Mouse (Mus musculus): ENCODE results near the gene Aqp1. TPM values are rescaled to one million over a fixed set of nuclear protein-coding genes. Genes with fewer than 3 reads are reported as not detected.

The Aqp1 gene
- polyA plus RNA-seq, 1 experiment: 0.60 TPM

GRCm38 (mm10) chr6:55356017-55356703 lies 19.9 kb downstream of the Aqp1 start:
- Histone ChIP-seq H3K36me3 (ENCODE audit: control insufficient read depth, insufficient read depth, low read length, poor library complexity, severe bottlenecking) (no peaks in the 10 kb centered on the region), H3K4me3 (ENCODE audit: low read depth, low read length) (no peak overlapping the region), H3K4me1 (ENCODE audit: control insufficient read depth, insufficient read depth, low read length) (peaks cover 5% of the 10 kb centered on the region), H3K9ac (ENCODE audit: low read depth, poor library complexity, severe bottlenecking) (no peak overlapping the region), H3K27me3 (ENCODE audit: control insufficient read depth, insufficient read depth, low read length, poor library complexity, severe bottlenecking) (no peaks in the 10 kb centered on the region), H3K27ac (ENCODE audit: insufficient read depth, low read length) (no peak overlapping the region), H3K9me3 (replicated peaks; ENCODE audit: control insufficient read depth, insufficient read depth, low read length, poor library complexity, severe bottlenecking) (no peaks in the 10 kb centered on the region)
- TF ChIP-seq POLR2A (IDR thresholded peaks at IDR 0.05; ENCODE audit: insufficient read depth, low read length) (no peak), EP300 (IDR thresholded peaks at IDR 0.05; ENCODE audit: insufficient read depth, low read depth, low read length) (no peak), CTCF (IDR thresholded peaks at IDR 0.05; ENCODE audit: low read depth, low read length) (no peak)

- Histone ChIP-seq H3K27ac (ENCODE audit: insufficient read depth, low read length) (no peak overlapping the region), H3K36me3 (ENCODE audit: control insufficient read depth, insufficient read depth, low read length, poor library complexity, severe bottlenecking) (no peaks in the 10 kb centered on the region), H3K9ac (ENCODE audit: low read depth, poor library complexity, severe bottlenecking) (no peak overlapping the region), H3K4me3 (ENCODE audit: low read depth, low read length) (no peak overlapping the region), H3K27me3 (ENCODE audit: control insufficient read depth, insufficient read depth, low read length, poor library complexity, severe bottlenecking) (no peaks in the 10 kb centered on the region), H3K4me1 (ENCODE audit: control insufficient read depth, insufficient read depth, low read length) (peaks cover 5% of the 10 kb centered on the region), H3K9me3 (replicated peaks; ENCODE audit: control insufficient read depth, insufficient read depth, low read length, poor library complexity, severe bottlenecking) (no peaks in the 10 kb centered on the region)
- TF ChIP-seq POLR2A (IDR thresholded peaks at IDR 0.05; ENCODE audit: insufficient read depth, low read length): no peak
- no peak for TF ChIP-seq EP300 (IDR thresholded peaks at IDR 0.05; ENCODE audit: insufficient read depth, low read depth, low read length)
- TF ChIP-seq CTCF (IDR thresholded peaks at IDR 0.05; ENCODE audit: low read depth, low read length): no peak
Measured at GRCm38 (mm10) chr6:55356976-55357635, 20.9 kb downstream of the Aqp1 start.

GRCm38 (mm10) chr6:55357636-55358031 lies 21.4 kb downstream of the Aqp1 start:
- no peak overlapping the region for H3K4me3 ChIP-seq (ENCODE audit: low read depth, low read length)
- TF ChIP-seq CTCF (IDR thresholded peaks at IDR 0.05; ENCODE audit: low read depth, low read length) (no peak), EP300 (IDR thresholded peaks at IDR 0.05; ENCODE audit: insufficient read depth, low read depth, low read length) (no peak), POLR2A (IDR thresholded peaks at IDR 0.05; ENCODE audit: insufficient read depth, low read length) (no peak)
- H3K27ac ChIP-seq (ENCODE audit: insufficient read depth, low read length): no peak overlapping the region
- no peak overlapping the region for H3K9ac ChIP-seq (ENCODE audit: low read depth, poor library complexity, severe bottlenecking)
- H3K27me3 ChIP-seq (ENCODE audit: control insufficient read depth, insufficient read depth, low read length, poor library complexity, severe bottlenecking): no peaks in the 10 kb centered on the region
- H3K36me3 ChIP-seq (ENCODE audit: control insufficient read depth, insufficient read depth, low read length, poor library complexity, severe bottlenecking): no peaks in the 10 kb centered on the region
- peaks cover 5% of the 10 kb centered on the region for H3K4me1 ChIP-seq (ENCODE audit: control insufficient read depth, insufficient read depth, low read length)
- no peaks in the 10 kb centered on the region for H3K9me3 ChIP-seq (replicated peaks; ENCODE audit: control insufficient read depth, insufficient read depth, low read length, poor library complexity, severe bottlenecking)

- no peak overlapping the region for H3K27ac ChIP-seq (ENCODE audit: insufficient read depth, low read length)
- no peak overlapping the region for H3K4me3 ChIP-seq (ENCODE audit: low read depth, low read length)
- TF ChIP-seq CTCF (IDR thresholded peaks at IDR 0.05; ENCODE audit: low read depth, low read length) (peak; percentile 37), POLR2A (IDR thresholded peaks at IDR 0.05; ENCODE audit: insufficient read depth, low read length) (no peak)
- no peaks in the 10 kb centered on the region for H3K36me3 ChIP-seq (ENCODE audit: control insufficient read depth, insufficient read depth, low read length, poor library complexity, severe bottlenecking)
- no peaks in the 10 kb centered on the region for H3K27me3 ChIP-seq (ENCODE audit: control insufficient read depth, insufficient read depth, low read length, poor library complexity, severe bottlenecking)
- no peaks in the 10 kb centered on the region for H3K9me3 ChIP-seq (replicated peaks; ENCODE audit: control insufficient read depth, insufficient read depth, low read length, poor library complexity, severe bottlenecking)
- peaks cover 5% of the 10 kb centered on the region for H3K4me1 ChIP-seq (ENCODE audit: control insufficient read depth, insufficient read depth, low read length)
- no peak overlapping the region for H3K9ac ChIP-seq (ENCODE audit: low read depth, poor library complexity, severe bottlenecking)
Measured at GRCm38 (mm10) chr6:55358731-55359143, 22.5 kb downstream of the Aqp1 start.

GRCm38 (mm10) chr6:55362663-55363062 lies 26.4 kb downstream of the Aqp1 start:
- Histone ChIP-seq H3K9ac (ENCODE audit: low read depth, poor library complexity, severe bottlenecking) (no peak overlapping the region), H3K36me3 (ENCODE audit: control insufficient read depth, insufficient read depth, low read length, poor library complexity, severe bottlenecking) (no peaks in the 10 kb centered on the region), H3K27ac (ENCODE audit: insufficient read depth, low read length) (no peak overlapping the region), H3K4me3 (ENCODE audit: low read depth, low read length) (no peak overlapping the region), H3K4me1 (ENCODE audit: control insufficient read depth, insufficient read depth, low read length) (no peaks in the 10 kb centered on the region), H3K9me3 (replicated peaks; ENCODE audit: control insufficient read depth, insufficient read depth, low read length, poor library complexity, severe bottlenecking) (no peaks in the 10 kb centered on the region), H3K27me3 (ENCODE audit: control insufficient read depth, insufficient read depth, low read length, poor library complexity, severe bottlenecking) (no peaks in the 10 kb centered on the region)
- TF ChIP-seq CTCF (IDR thresholded peaks at IDR 0.05; ENCODE audit: low read depth, low read length) (no peak), POLR2A (IDR thresholded peaks at IDR 0.05; ENCODE audit: insufficient read depth, low read length) (no peak), EP300 (IDR thresholded peaks at IDR 0.05; ENCODE audit: insufficient read depth, low read depth, low read length) (no peak)

- no peaks in the 10 kb centered on the region for H3K9me3 ChIP-seq (replicated peaks; ENCODE audit: control insufficient read depth, insufficient read depth, low read length, poor library complexity, severe bottlenecking)
- no peaks in the 10 kb centered on the region for H3K27me3 ChIP-seq (ENCODE audit: control insufficient read depth, insufficient read depth, low read length, poor library complexity, severe bottlenecking)
- no peaks in the 10 kb centered on the region for H3K4me1 ChIP-seq (ENCODE audit: control insufficient read depth, insufficient read depth, low read length)
- TF ChIP-seq POLR2A (IDR thresholded peaks at IDR 0.05; ENCODE audit: insufficient read depth, low read length): no peak
- H3K9ac ChIP-seq (ENCODE audit: low read depth, poor library complexity, severe bottlenecking): no peak overlapping the region
- no peak overlapping the region for H3K27ac ChIP-seq (ENCODE audit: insufficient read depth, low read length)
- no peak overlapping the region for H3K4me3 ChIP-seq (ENCODE audit: low read depth, low read length)
- no peaks in the 10 kb centered on the region for H3K36me3 ChIP-seq (ENCODE audit: control insufficient read depth, insufficient read depth, low read length, poor library complexity, severe bottlenecking)
Measured at GRCm38 (mm10) chr6:55367126-55367525, 30.9 kb downstream of the Aqp1 start.

Measured in ES-Bruce4 (cell line).